Mouse (Mus musculus): ENCODE results near the gene Otud7b.

DNA sequence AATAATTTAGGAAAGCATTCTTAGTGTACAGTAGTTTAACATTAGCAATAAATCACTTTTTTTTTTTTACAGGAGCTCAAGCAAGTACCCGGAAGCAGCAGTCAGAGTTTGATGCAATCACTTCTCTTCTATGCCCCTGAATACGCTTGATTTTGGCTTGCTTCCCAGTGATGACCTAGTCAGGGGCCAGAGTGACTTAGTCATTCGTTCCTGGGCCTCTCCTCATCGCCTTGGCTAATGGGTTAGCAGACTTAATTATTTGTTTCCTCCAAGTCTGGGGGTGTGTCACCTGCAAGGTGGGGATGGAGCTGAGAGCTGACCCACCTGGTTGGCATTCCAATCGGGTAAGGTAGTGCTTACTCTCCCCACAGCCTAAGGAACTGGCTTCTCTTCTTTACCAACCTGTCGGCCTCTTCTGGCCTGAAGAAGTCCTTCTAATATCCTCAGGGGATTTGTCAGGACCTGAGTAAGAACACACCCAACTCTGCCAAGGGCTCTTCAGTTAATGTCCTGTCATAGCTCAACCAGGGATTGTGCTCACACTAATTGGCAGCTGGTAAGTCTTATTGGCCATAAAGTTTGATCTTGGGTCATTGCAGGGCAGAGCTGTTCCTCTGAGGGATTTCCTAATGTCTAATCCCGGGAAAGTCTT, 5.6 kb upstream of the Otud7b start:
- no peak for TF ChIP-seq CTCF (IDR thresholded peaks at IDR 0.05; ENCODE audit: extremely low read depth, insufficient read depth, low read length)
- TF ChIP-seq POLR2A (IDR thresholded peaks at IDR 0.05; ENCODE audit: extremely low read depth, insufficient read depth, low read length): no peak
